8 mouse cellular contexts compared by ENCODE assay signal in the genomic region with DNA sequence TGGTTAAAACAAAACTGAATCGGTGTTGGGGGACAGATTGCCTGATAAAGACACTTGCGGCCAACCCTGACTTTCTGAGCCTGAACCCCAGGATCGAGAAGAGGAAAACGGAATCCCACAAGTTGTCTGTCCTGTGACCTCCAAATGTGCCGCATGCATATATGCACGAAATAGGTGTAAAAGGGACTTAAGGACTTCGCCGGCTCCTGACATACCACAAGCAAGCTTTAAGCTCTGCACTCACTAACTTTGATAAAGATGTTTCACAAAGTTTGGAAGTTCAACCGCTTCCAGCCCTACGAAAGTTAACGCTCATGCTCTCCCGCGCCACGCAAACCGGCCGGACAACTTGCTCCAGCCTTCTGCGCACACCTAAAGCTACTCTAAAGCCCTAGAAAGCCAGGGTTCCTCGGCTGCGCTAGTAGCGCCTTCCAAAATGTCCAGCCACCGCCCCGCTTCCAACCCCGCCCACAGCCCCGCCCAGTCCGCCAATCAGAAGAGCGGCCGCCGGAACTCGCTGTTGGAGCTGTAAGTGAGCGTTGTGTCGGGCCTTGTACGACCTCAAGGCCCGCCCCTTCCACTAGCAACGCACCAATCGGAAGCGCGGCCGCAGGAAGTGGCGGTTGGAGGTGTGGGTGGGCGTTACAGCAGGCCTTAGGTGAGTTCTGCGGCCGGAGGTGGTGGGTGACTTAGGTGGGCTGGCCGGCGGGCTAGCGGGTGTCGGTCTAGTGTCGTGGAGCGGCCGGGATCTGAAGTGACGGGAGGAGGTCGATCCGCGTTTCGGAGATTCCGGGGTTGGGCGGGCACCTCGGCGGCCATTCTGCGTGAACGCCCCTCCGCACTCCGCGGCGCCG. TPM values are rescaled to one million over a fixed set of nuclear protein-coding genes. Genes with fewer than 3 reads are reported as not detected.
DNase-seq lines count a peak whose midpoint lies in the region; ATAC-seq and TF ChIP-seq lines count a peak whose summit lies in the region.

A gene (plus strand): TSS at position 606 of the 854 bp plus-strand sequence.

- intact Hi-C loops in heart, adult 2 months (cut with DNase I) = loop anchor here (2.0 to 5.0 kb wide), 2 partner anchors 42 to 115 kb away; a partner anchor contains a TSS

- peak; percentile 99 for ATAC-seq in embryonic facial prominence, embryonic 14.5 days (ENCODE audit: low read depth)
- peak; percentile 99 for ATAC-seq in limb, embryonic 13.5 days (ENCODE audit: low FRiP score, low read depth)
- ATAC-seq in midbrain, embryonic 16.5 days = peak; percentile 99

- peak within 1 kb of the TSS; percentile 65 for H3K4me3 ChIP-seq in embryonic facial prominence, embryonic 14.5 days (ENCODE audit: low read depth, low read length)
- H3K4me3 ChIP-seq in heart, adult 2 months = peak within 1 kb of the TSS; percentile 92
- peak within 1 kb of the TSS; percentile 73 for H3K4me3 ChIP-seq in limb, embryonic 13.5 days
- peak within 1 kb of the TSS; percentile 66 for H3K4me3 ChIP-seq in midbrain, embryonic 16.5 days (ENCODE audit: low read depth, low read length)

- peak within 1 kb of the TSS; percentile 81 for H3K27ac ChIP-seq in embryonic facial prominence, embryonic 14.5 days (replicated peaks; ENCODE audit: low read depth, low read length)
- peak within 1 kb of the TSS; percentile 88 for H3K27ac ChIP-seq in heart, adult 2 months
- H3K27ac ChIP-seq in limb, embryonic 13.5 days = peak within 1 kb of the TSS; percentile 86
- H3K27ac ChIP-seq in midbrain, embryonic 16.5 days (ENCODE audit: low read length) = peak within 1 kb of the TSS; percentile 77

- TF ChIP-seq CTCF in heart, adult 2 months (IDR thresholded peaks at IDR 0.05) = no peak

- DNase-seq in 3T3-L1 (ENCODE audit: low read depth, low spot score) = peak; percentile 98
- DNase-seq in adrenal gland, postnatal 4 days (ENCODE audit: low spot score in 2 of 2) = peak; percentile 72 to 86
- peak; percentile 99 for DNase-seq in embryonic facial prominence, embryonic 14.5 days (ENCODE audit: low spot score)
- DNase-seq in heart, adult 2 months = peak; percentile 92 to 96
- peak; percentile 92 to 93 for DNase-seq in kidney, adult 8-10 months
- peak; percentile 89 to 96 for DNase-seq in spleen, postnatal 10 days (ENCODE audit: low spot score in 2 of 2)

- no peak for TF ChIP-seq EP300 in heart, adult 2 months (IDR thresholded peaks at IDR 0.05; ENCODE audit: insufficient read depth, low read depth, low read length)

- H3K79me2 ChIP-seq in heart, adult 2 months (replicated peaks; ENCODE audit: control insufficient read depth, insufficient read depth, low read length) = no peaks in the 10 kb centered on the region

- H3K4me1 ChIP-seq in embryonic facial prominence, embryonic 14.5 days (ENCODE audit: control insufficient read depth, insufficient read depth, low read length) = peaks cover 4% of the 10 kb centered on the region; the same call in 1 of the 2 replicates
- peaks cover 2% of the 10 kb centered on the region; the same call in 1 of the 2 replicates for H3K4me1 ChIP-seq in heart, adult 2 months (ENCODE audit: control insufficient read depth, insufficient read depth, low read length)
- H3K4me1 ChIP-seq in limb, embryonic 13.5 days = peaks cover 9% of the 10 kb centered on the region; the same call in 1 of the 2 replicates
- peaks cover 5% of the 10 kb centered on the region for H3K4me1 ChIP-seq in midbrain, embryonic 16.5 days (ENCODE audit: control insufficient read depth, insufficient read depth, low read length)

- H3K36me3 ChIP-seq in embryonic facial prominence, embryonic 14.5 days (ENCODE audit: control insufficient read depth, insufficient read depth, low read length) = peaks cover 22% of the 10 kb centered on the region
- H3K36me3 ChIP-seq in heart, adult 2 months (ENCODE audit: control insufficient read depth, insufficient read depth, low read length) = peaks cover 2% of the 10 kb centered on the region
- peaks cover 25% of the 10 kb centered on the region for H3K36me3 ChIP-seq in limb, embryonic 13.5 days
- H3K36me3 ChIP-seq in midbrain, embryonic 16.5 days (ENCODE audit: control insufficient read depth, insufficient read depth, low read length) = no peaks in the 10 kb centered on the region

- peak within 1 kb of the TSS; percentile 92 for H3K4me2 ChIP-seq in embryonic facial prominence, embryonic 14.5 days (ENCODE audit: low read depth, low read length)
- H3K4me2 ChIP-seq in limb, embryonic 13.5 days (replicated peaks) = peak within 1 kb of the TSS; percentile 73
- H3K4me2 ChIP-seq in midbrain, embryonic 16.5 days (ENCODE audit: low read length) = peak within 1 kb of the TSS; percentile 82

- H3K9me3 ChIP-seq in embryonic facial prominence, embryonic 14.5 days (ENCODE audit: control insufficient read depth, low read length) = no peaks in the 10 kb centered on the region
- no peaks in the 10 kb centered on the region for H3K9me3 ChIP-seq in limb, embryonic 13.5 days
- H3K9me3 ChIP-seq in midbrain, embryonic 16.5 days (replicated peaks; ENCODE audit: control insufficient read depth, low read length, poor library complexity, severe bottlenecking) = no peaks in the 10 kb centered on the region

- TF ChIP-seq POLR2A in heart, adult 2 months (IDR thresholded peaks at IDR 0.05; ENCODE audit: insufficient read depth, low read depth, low read length) = peak; percentile 94

- 2% methylated on average over 48 of the region's 65 CpGs for WGBS in embryonic facial prominence, embryonic 14.5 days
- 1% methylated on average over 65 of the region's 65 CpGs for WGBS in heart, adult 2 months
- WGBS in limb, embryonic 13.5 days = 1% methylated on average over 65 of the region's 65 CpGs
- 2% methylated on average over 65 of the region's 65 CpGs for WGBS in midbrain, embryonic 16.5 days

- H3K9ac ChIP-seq in embryonic facial prominence, embryonic 14.5 days (ENCODE audit: low read depth, low read length) = peak within 1 kb of the TSS; percentile 71
- H3K9ac ChIP-seq in heart, adult 2 months (ENCODE audit: low read depth, low read length) = peak within 1 kb of the TSS; percentile 90
- H3K9ac ChIP-seq in limb, embryonic 13.5 days = peak within 1 kb of the TSS; percentile 75
- H3K9ac ChIP-seq in midbrain, embryonic 16.5 days (ENCODE audit: low read depth, low read length) = peak within 1 kb of the TSS; percentile 74

- H3K27me3 ChIP-seq in embryonic facial prominence, embryonic 14.5 days (replicated peaks; ENCODE audit: control insufficient read depth, insufficient read depth, low read length) = no peaks in the 10 kb centered on the region
- no peaks in the 10 kb centered on the region for H3K27me3 ChIP-seq in heart, adult 2 months (ENCODE audit: control insufficient read depth, insufficient read depth, low read length)
- no peaks in the 10 kb centered on the region for H3K27me3 ChIP-seq in limb, embryonic 13.5 days
- no peaks in the 10 kb centered on the region; the same call in 1 of the 2 replicates for H3K27me3 ChIP-seq in midbrain, embryonic 16.5 days (ENCODE audit: control insufficient read depth, insufficient read depth, low read depth, low read length)

RNA-seq across cellular contexts. Expression of the gene that starts here (rescaled TPM):
- total RNA-seq in adrenal gland, postnatal 4 days (2021) = 10 to 100 TPM; 88.9 to 90.4 TPM
- polyA plus RNA-seq in embryonic facial prominence, embryonic 14.5 days (2014; fragmentation: Nextera tagmentation; extraction: Ambion mirVana) = 91.3 and 101 TPM in 2 replicates
- total RNA-seq in heart, adult 2 months (2021) = 10 to 100 TPM; 18.0 to 19.8 TPM
- polyA plus RNA-seq in heart, adult 2 months (2012; rRNA removed) = 22.7 and 26.4 TPM in 2 replicates
- 123 and 124 TPM in 2 replicates for polyA plus RNA-seq in limb, embryonic 13.5 days (2015; fragmentation: Nextera tagmentation; extraction: Ambion mirVana)
- polyA plus RNA-seq in midbrain, embryonic 16.5 days (2015; fragmentation: Nextera tagmentation; extraction: Ambion mirVana) = 89.9 and 97.6 TPM in 2 replicates

Comparison
In these comparisons a context has a peak if more than half of its experiments do, and no peak if none do; other contexts are left out.
1. Peak in every context shown above with its lines: DNase-seq, ATAC-seq, H3K4me3 ChIP-seq and H3K27ac ChIP-seq.
2. RNA of the gene that starts here (total RNA-seq): 88.9 to 90.4 TPM in adrenal gland, postnatal 4 days; 18.0 to 19.8 TPM in heart, adult 2 months; every median in the first group is over 4 times any median in the second.